Mouse (Mus musculus): Measurements from ENCODE around the gene Asap2.

DNA sequence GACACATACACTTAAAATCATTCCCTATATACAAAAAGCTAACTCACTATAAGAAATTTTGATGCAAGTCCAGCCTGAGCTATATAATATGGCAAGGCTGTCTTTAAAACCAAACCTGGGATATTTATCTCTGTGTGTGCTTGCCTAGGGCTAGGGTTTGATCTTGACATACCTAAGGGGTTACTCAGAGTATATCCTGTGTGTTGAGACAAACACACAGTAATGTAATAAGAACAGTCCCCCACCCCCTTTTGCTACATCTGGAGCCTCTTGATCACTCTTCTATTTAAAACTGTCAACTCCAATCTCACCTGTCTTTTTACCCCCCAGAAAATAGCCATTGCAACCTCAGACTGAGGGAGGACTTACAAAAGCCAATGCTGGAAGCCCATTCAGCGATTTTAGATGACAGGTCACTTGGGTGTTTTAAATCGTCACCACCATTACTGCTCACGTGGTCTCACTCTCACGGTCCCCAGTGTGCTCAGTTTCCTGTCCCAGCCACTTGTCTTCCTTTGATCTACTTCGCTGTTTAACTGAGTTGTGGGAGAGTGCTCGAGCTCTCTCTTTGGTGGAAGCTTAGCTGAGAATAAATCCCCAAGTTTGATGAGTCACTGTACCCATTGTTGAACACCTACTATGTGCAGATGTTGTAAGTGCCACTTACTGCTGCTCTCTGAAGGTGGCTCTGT lies 176.8 kb downstream of the Asap2 start:
- TF ChIP-seq POLR2A (IDR thresholded peaks at IDR 0.05; ENCODE audit: borderline replicate concordance, control insufficient read depth, low read depth, low read length): no peak
- TF ChIP-seq CTCF (IDR thresholded peaks at IDR 0.05; ENCODE audit: control insufficient read depth, insufficient read depth, low read length): no peak

Data from bone marrow, adult 2 months (tissue).